In genomic region chr8:94785247-94785985, GRCm38 (mm10) we compare ENCODE assay signal across 8 mouse cellular contexts. TPM values are rescaled to one million over a fixed set of nuclear protein-coding genes. Genes with fewer than 3 reads are reported as not detected.
DNase-seq lines count a peak whose midpoint lies in the region; ATAC-seq and TF ChIP-seq lines count a peak whose summit lies in the region.

No protein-coding gene starts in this region.

- TF ChIP-seq RAD21 in CH12.LX (IDR thresholded peaks at IDR 0.05; ENCODE audit: low read depth, low read length), result peak; percentile 85

- H3K27me3 ChIP-seq in CH12.LX (replicated peaks), result no peaks in the 10 kb centered on the region
- H3K27me3 ChIP-seq in myocyte (ENCODE audit: control insufficient read depth, insufficient read depth, insufficient read length), result no peaks in the 10 kb centered on the region
- no peaks in the 10 kb centered on the region for H3K27me3 ChIP-seq in forebrain, embryonic 12.5 days

- peak; percentile 18 for DNase-seq in gastrocnemius, postnatal 10 days
- DNase-seq in gastrocnemius, postnatal 25 days, result no peak
- DNase-seq in CH12.LX (ENCODE audit: extremely low read depth), result peak; percentile 86
- peak; percentile 41 for DNase-seq in cerebellum, adult 9-11 months
- peak; percentile 90 for DNase-seq in kidney, adult 9 months
- DNase-seq in left cerebral cortex, postnatal 25 days (ENCODE audit: low spot score in 2 of 2), result no peak

- no peak for ATAC-seq in forebrain, embryonic 12.5 days (ENCODE audit: low FRiP score)

- H3K4me3 ChIP-seq in CH12.LX (replicated peaks in 1 of 3; ENCODE audit: low read depth in 2 of 3, low read length in 2 of 3, poor library complexity in 1 of 3) (peak overlapping the region in 1 of 3 experiments; percentile 29), myocyte (no peak overlapping the region)
- H3K4me3 ChIP-seq in forebrain, embryonic 12.5 days (replicated peaks), result no peak overlapping the region

- TF ChIP-seq POLR2A in CH12.LX (IDR thresholded peaks at IDR 0.05; ENCODE audit: low read depth, low read length) (no peak), myocyte (IDR thresholded peaks at IDR 0.05; ENCODE audit: insufficient read length, low read depth) (no peak)

- H3K4me2 ChIP-seq in CH12.LX (ENCODE audit: insufficient read depth, low read depth, poor library complexity, severe bottlenecking) (peak overlapping the region; percentile 13), myocyte (ENCODE audit: low read depth) (peak overlapping the region; percentile 4)
- H3K4me2 ChIP-seq in forebrain, embryonic 12.5 days, result no peak overlapping the region

- H3K4me1 ChIP-seq in CH12.LX (ENCODE audit: control insufficient read depth in 1 of 2, insufficient read depth in 2 of 2), result peaks cover 22 to 75% of the 10 kb centered on the region in 2 experiments
- peaks cover 22% of the 10 kb centered on the region for H3K4me1 ChIP-seq in forebrain, embryonic 12.5 days

- WGBS in forebrain, embryonic 12.5 days, result 69% methylated on average over 12 of the region's 12 CpGs

- peak; percentile 57 to 92 for TF ChIP-seq CTCF in CH12.LX (conservative IDR thresholded peaks at IDR 0.05 in 1 of 2, IDR thresholded peaks at IDR 0.05 in 1 of 2; ENCODE audit: low read depth in 2 of 2, low read length in 2 of 2)

- in situ Hi-C loops in CH12.LX (cut with MboI; ENCODE audit: low pct_ligation_motif_present, low pct_unique_long_range_greater_than_20kb, low sequenced_read_pairs), result no loop called here

- H3K79me2 ChIP-seq in CH12.LX (replicated peaks; ENCODE audit: control insufficient read depth, extremely low read depth, insufficient read depth, poor library complexity, severe bottlenecking) (peaks cover 2% of the 10 kb centered on the region; the same call in 1 of the 2 replicates), myocyte (ENCODE audit: control insufficient read depth, insufficient read depth) (no peaks in the 10 kb centered on the region)

- peak; percentile 46 for TF ChIP-seq EP300 in CH12.LX (IDR thresholded peaks at IDR 0.05; ENCODE audit: low read length)

- H3K9me3 ChIP-seq in CH12.LX (replicated peaks; ENCODE audit: low read length), result no peaks in the 10 kb centered on the region
- no peaks in the 10 kb centered on the region for H3K9me3 ChIP-seq in forebrain, embryonic 12.5 days

- H3K36me3 ChIP-seq in CH12.LX (replicated peaks in 1 of 2; ENCODE audit: control insufficient read depth in 1 of 2, insufficient read depth in 1 of 2, low read length in 1 of 2) (peaks cover 0 to under 1% of the 10 kb centered on the region in 2 experiments), myocyte (ENCODE audit: control insufficient read depth, insufficient read depth) (no peaks in the 10 kb centered on the region)
- H3K36me3 ChIP-seq in forebrain, embryonic 12.5 days (replicated peaks), result no peaks in the 10 kb centered on the region

- H3ac ChIP-seq in myocyte (ENCODE audit: control insufficient read depth, insufficient read length), result no peak overlapping the region

- intact Hi-C loops in left cerebral cortex, postnatal 25 days (cut with DNase I), result no loop called here

- dilution Hi-C loops in CH12.LX (cut with MboI; ENCODE audit: extremely low pct_ligation_motif_present, extremely low pct_unique_long_range_greater_than_20kb, low sequenced_read_pairs), result no loop called here

- peak overlapping the region; percentile 86 for H3K27ac ChIP-seq in CH12.LX (ENCODE audit: insufficient read depth, low read depth)
- H3K27ac ChIP-seq in forebrain, embryonic 12.5 days, result no peak overlapping the region

- no peak overlapping the region for H3K9ac ChIP-seq in CH12.LX (ENCODE audit: insufficient read depth, low read depth)
- no peak overlapping the region for H3K9ac ChIP-seq in forebrain, embryonic 12.5 days

TF ChIP-seq in CH12.LX, 34 proteins besides CTCF, POLR2A, EP300 and RAD21 (continues in another document):
- TF ChIP-seq TCF12 (IDR thresholded peaks at IDR 0.05; ENCODE audit: low read depth, low read length) (0 out of 2 replicates have a peak, but pooled peaks have one; percentile 61), SMC3 (IDR thresholded peaks at IDR 0.05; ENCODE audit: low read depth, low read length) (peak; percentile 82), CHD2 (IDR thresholded peaks at IDR 0.05; ENCODE audit: low read length) (peak; percentile 30; the same call in 1 of the 2 replicates), MXI1 (IDR thresholded peaks at IDR 0.05; ENCODE audit: low read depth, low read length) (no peak), NRF1 (IDR thresholded peaks at IDR 0.05; ENCODE audit: low read depth, low read length) (peak; percentile 32; the same call in 1 of the 2 replicates), IRF4 (IDR thresholded peaks at IDR 0.05; ENCODE audit: low read depth, low read length) (peak; percentile 57), ELF1 (IDR thresholded peaks at IDR 0.05; ENCODE audit: low read depth, low read length) (peak; percentile 40; the same call in 1 of the 2 replicates), PAX5 (IDR thresholded peaks at IDR 0.05; ENCODE audit: low read length) (no peak), MEF2A (IDR thresholded peaks at IDR 0.05; ENCODE audit: borderline replicate concordance, low read depth, low read length) (peak; percentile 69; the same call in 1 of the 2 replicates), ZC3H11A (IDR thresholded peaks at IDR 0.05; ENCODE audit: low read depth, low read length) (peak; percentile 52; the same call in 1 of the 2 replicates), ETS1 (conservative IDR thresholded peaks at IDR 0.05; ENCODE audit: low read depth, low read length) (peak; percentile 67)

TF ChIP-seq in myocyte, 11 proteins besides CTCF, POLR2A, EP300 and RAD21:
- TF ChIP-seq USF1 (IDR thresholded peaks at IDR 0.05; ENCODE audit: low read depth) (no peak), REST (IDR thresholded peaks at IDR 0.05; ENCODE audit: insufficient read depth, insufficient read length) (no peak), MYOG (IDR thresholded peaks at IDR 0.05; ENCODE audit: control insufficient read depth in 1 of 3, insufficient read depth in 1 of 3, insufficient read length in 2 of 3, low read depth in 2 of 3) (no peak), MYOD1 (IDR thresholded peaks at IDR 0.05; ENCODE audit: control insufficient read depth in 1 of 3, insufficient read length in 2 of 3, low read depth in 2 of 3) (no peak), CEBPB (IDR thresholded peaks at IDR 0.05; ENCODE audit: insufficient read depth, poor library complexity, severe bottlenecking) (no peak), MAX (IDR thresholded peaks at IDR 0.05; ENCODE audit: low read depth) (no peak), E2F4 (IDR thresholded peaks at IDR 0.05; ENCODE audit: insufficient read depth) (no peak), TCF12 (IDR thresholded peaks at IDR 0.05; ENCODE audit: insufficient read depth, poor library complexity, severe bottlenecking) (no peak), SRF (IDR thresholded peaks at IDR 0.05; ENCODE audit: control insufficient read depth, insufficient read length, low read depth) (no peak)

RNA-seq across cellular contexts. Expression of gene Cx3cl1, which starts 13.6 kb away (rescaled TPM):
- 1 to 10 TPM; 1.2 to 2.4 TPM for total RNA-seq in gastrocnemius, postnatal 10 days (2021)
- 1 to 10 TPM in 1 of 2 experiments, under 1 TPM in 1; 0.82 to 1.4 TPM for total RNA-seq in gastrocnemius, postnatal 25 days (2021)
- total RNA-seq in CH12.LX (2012; rRNA removed) (2.5 and 3.7 TPM in 2 replicates), CH12.LX (2014; rRNA removed) (0.19 TPM in 1 of 2 replicates, not detected in the other)
- polyA plus RNA-seq in CH12.LX (2012; ENCODE audit: insufficient read length, low read depth) (4.2 and 4.6 TPM in 2 replicates), myocyte (2012; fragmentation: generic; extraction: Trizol) (8.3 TPM)
- 100 to 1,000 TPM; 749 to 762 TPM for total RNA-seq in left cerebral cortex, postnatal 25 days (2021)
- 8.3 and 9.4 TPM in 2 replicates for polyA plus RNA-seq in forebrain, embryonic 12.5 days (2016; fragmentation: Nextera tagmentation; extraction: Ambion mirVana)

RNA-seq across cellular contexts. Expression of gene Ccl17, which starts 24.8 kb away (rescaled TPM):
- not detected for total RNA-seq in gastrocnemius, postnatal 10 days (2021)
- not detected for total RNA-seq in gastrocnemius, postnatal 25 days (2021)
- total RNA-seq in CH12.LX (2012; rRNA removed), result 2.1 and 2.2 TPM in 2 replicates
- 2.5 and 2.6 TPM in 2 replicates for total RNA-seq in CH12.LX (2014; rRNA removed)
- polyA plus RNA-seq in CH12.LX (2012; ENCODE audit: insufficient read length, low read depth), result 1.3 and 2.5 TPM in 2 replicates
- 0.48 TPM for polyA plus RNA-seq in myocyte (2012; fragmentation: generic; extraction: Trizol)
- total RNA-seq in left cerebral cortex, postnatal 25 days (2021), result 1 to 10 TPM; 8.6 to 9.3 TPM
- 0.56 TPM in 1 of 2 replicates, not detected in the other for polyA plus RNA-seq in forebrain, embryonic 12.5 days (2016; fragmentation: Nextera tagmentation; extraction: Ambion mirVana)

RNA-seq across cellular contexts. Expression of gene Ccl22, which starts 40.0 kb away (rescaled TPM):
- total RNA-seq in gastrocnemius, postnatal 10 days (2021), result not detected
- not detected for total RNA-seq in gastrocnemius, postnatal 25 days (2021)
- total RNA-seq in CH12.LX (2012; rRNA removed) (1,648 and 3,114 TPM in 2 replicates), CH12.LX (2014; rRNA removed) (1,111 and 1,396 TPM in 2 replicates)
- polyA plus RNA-seq in CH12.LX (2012; ENCODE audit: insufficient read length, low read depth) (4,019 and 4,546 TPM in 2 replicates), myocyte (2012; fragmentation: generic; extraction: Trizol) (not detected)
- total RNA-seq in left cerebral cortex, postnatal 25 days (2021), result under 1 TPM in 1 of 2 experiments, not detected in 1; 0.21 TPM
- polyA plus RNA-seq in forebrain, embryonic 12.5 days (2016; fragmentation: Nextera tagmentation; extraction: Ambion mirVana), result not detected in 2 replicates

RNA-seq across cellular contexts. Expression of gene Coq9, which starts 52.7 kb away (rescaled TPM):
- total RNA-seq in gastrocnemius, postnatal 10 days (2021), result 100 to 1,000 TPM; 255 to 307 TPM
- total RNA-seq in gastrocnemius, postnatal 25 days (2021), result 100 to 1,000 TPM; 376 to 381 TPM
- total RNA-seq in CH12.LX (2012; rRNA removed), result 68.5 and 82.2 TPM in 2 replicates
- 44.2 and 48.5 TPM in 2 replicates for total RNA-seq in CH12.LX (2014; rRNA removed)
- polyA plus RNA-seq in CH12.LX (2012; ENCODE audit: insufficient read length, low read depth), result 68.8 and 97.0 TPM in 2 replicates
- 126 TPM for polyA plus RNA-seq in myocyte (2012; fragmentation: generic; extraction: Trizol)
- total RNA-seq in left cerebral cortex, postnatal 25 days (2021), result 10 to 100 TPM; 82.4 to 94.4 TPM
- 47.8 and 52.3 TPM in 2 replicates for polyA plus RNA-seq in forebrain, embryonic 12.5 days (2016; fragmentation: Nextera tagmentation; extraction: Ambion mirVana)

RNA-seq across cellular contexts. Expression of gene Ciapin1, which starts 52.7 kb away (rescaled TPM):
- 10 to 100 TPM; 32.5 to 33.1 TPM for total RNA-seq in gastrocnemius, postnatal 10 days (2021)
- 10 to 100 TPM; 38.4 to 45.3 TPM for total RNA-seq in gastrocnemius, postnatal 25 days (2021)
- total RNA-seq in CH12.LX (2012; rRNA removed), result 83.1 and 99.8 TPM in 2 replicates
- total RNA-seq in CH12.LX (2014; rRNA removed), result 89.4 and 97.1 TPM in 2 replicates
- 139 and 189 TPM in 2 replicates for polyA plus RNA-seq in CH12.LX (2012; ENCODE audit: insufficient read length, low read depth)
- 74.9 TPM for polyA plus RNA-seq in myocyte (2012; fragmentation: generic; extraction: Trizol)
- total RNA-seq in left cerebral cortex, postnatal 25 days (2021), result 10 to 100 TPM; 67.9 to 74.1 TPM
- 170 and 179 TPM in 2 replicates for polyA plus RNA-seq in forebrain, embryonic 12.5 days (2016; fragmentation: Nextera tagmentation; extraction: Ambion mirVana)

Comparison
In these comparisons a context has a peak if more than half of its experiments do, and no peak if none do; other contexts are left out.
1. DNase-seq: peak in gastrocnemius, postnatal 10 days (single experiment), CH12.LX (single experiment), cerebellum, adult 9-11 months (single experiment) and kidney, adult 9 months (single experiment); none in gastrocnemius, postnatal 25 days (single experiment) and left cerebral cortex, postnatal 25 days (0 of 2).
2. RNA of gene Cx3cl1, which starts 13.6 kb away (total RNA-seq): 749 to 762 TPM in left cerebral cortex, postnatal 25 days; 0.19 to 3.7 TPM in CH12.LX, 1.2 to 2.4 TPM in gastrocnemius, postnatal 10 days and 0.82 to 1.4 TPM in gastrocnemius, postnatal 25 days; every median in the first group is over 100 times any median in the second.
3. RNA of gene Ccl22, which starts 40.0 kb away (total RNA-seq): 1,111 to 3,114 TPM in CH12.LX; 0.21 TPM in left cerebral cortex, postnatal 25 days, not detected in gastrocnemius, postnatal 10 days and not detected in gastrocnemius, postnatal 25 days; every median in the first group is over 100 times any median in the second.